ENCODE assay signal across 31 mouse cellular contexts in the genomic region with DNA sequence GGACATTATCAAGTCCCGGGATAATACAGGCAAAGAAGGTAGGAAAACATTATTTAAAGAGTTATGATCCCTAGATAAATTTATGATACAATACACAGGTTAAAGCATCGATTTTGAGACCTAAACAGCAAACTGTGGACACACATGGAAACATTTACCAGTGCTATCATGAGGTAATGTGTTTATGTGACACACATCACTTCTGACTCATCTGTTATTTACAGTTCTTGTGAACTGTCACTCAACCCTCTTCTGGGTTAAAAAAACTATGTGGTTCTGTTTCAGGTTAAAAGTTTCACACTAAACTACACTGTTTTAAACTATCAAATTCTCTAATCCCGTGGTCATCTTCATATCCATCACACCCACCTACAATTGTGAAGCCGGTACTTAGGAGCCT. TPM values are rescaled to one million over a fixed set of nuclear protein-coding genes. Genes with fewer than 3 reads are reported as not detected.
DNase-seq lines count a peak whose midpoint lies in the region; ATAC-seq lines count a peak whose summit lies in the region.
"Had no signal": no experiment of that assay in that cellular context is flagged by ENCODE, and none has a peak within 500 bp of the region (broad histone marks: within the 10 kb centered on the region; RNA-seq: fewer than 3 reads in every experiment).

No protein-coding gene starts in this region.

- DNase-seq in 416B (ENCODE audit: low read depth) = peak; percentile 14
- DNase-seq in cerebellum, postnatal 10 days = no peak
- DNase-seq in neural tube, embryonic 10.5 days (ENCODE audit: extremely low spot score, low spot score) = no peak
- DNase-seq: adrenal gland, postnatal 10 days; adrenal gland, postnatal 36 days; B cell, adult 2 months; cerebellum, adult 18-20 months; cerebellum, adult 9-10 months; cerebellum, postnatal 25 days; gastrocnemius, postnatal 25 days; heart, adult 2 months; kidney, adult 18-20 months had no signal

- ATAC-seq in CD4-positive, CD25-positive, alpha-beta regulatory T cell, adult 4 months = peak; percentile 96
- peak; percentile 69 for ATAC-seq in activated CD4-positive, CD25-positive, alpha-beta regulatory T cell, adult 4 months
- 0 out of 2 replicates have a peak, but pooled peaks have one; percentile 31 for ATAC-seq in neutrophil, adult 5-6 weeks (ENCODE audit: extremely low read depth, insufficient number of reproducible peaks, low FRiP score, poor library complexity, severe bottlenecking)
- ATAC-seq in erythroblast, adult 5-6 weeks (replicated peaks; ENCODE audit: low FRiP score, poor library complexity, severe bottlenecking) = no peak
- ATAC-seq: forebrain, embryonic 15.5 days; intestine, embryonic 16.5 days had no signal

RNA-seq across cellular contexts. Expression of a gene that starts 14.8 kb away (rescaled TPM):
- polyA plus RNA-seq in CD4-positive, CD25-positive, alpha-beta regulatory T cell, adult 4 months (2017; shearing (Covaris generic)) = under 1 TPM; 0.28 to 0.96 TPM
- under 1 TPM in 1 of 2 experiments, not detected in 1; 0.63 TPM for polyA plus RNA-seq in activated CD4-positive, CD25-positive, alpha-beta regulatory T cell, adult 4 months (2017; shearing (Covaris generic))
- not detected in 2 replicates for total RNA-seq in neutrophil, adult 5-6 weeks (2017)
- not detected in 2 replicates for total RNA-seq in erythroblast, adult 5-6 weeks (2015; ENCODE audit: low replicate concordance)
- total RNA-seq in erythroblast, adult 5-6 weeks (2017; ENCODE audit: low replicate concordance) = not detected in 2 replicates
- total RNA-seq: adrenal gland, adult 18-20 months; adrenal gland, postnatal 10 days; adrenal gland, postnatal 36 days; common myeloid progenitor, adult 5-6 weeks; G1E; gastrocnemius, adult 8-10 months; gastrocnemius, postnatal 25 days; heart, adult 2 months; heart, postnatal 25 days; hematopoietic stem cell, adult 5-6 weeks had no signal
- polyA plus RNA-seq: erythroblast, embryonic 14.5 days; forebrain, embryonic 12.5 days; forebrain, embryonic 15.5 days; G1E; heart, adult 2 months; heart, embryonic 10.5 days; heart, embryonic 14.5 days; heart, postnatal 0 days; hindbrain, embryonic 12.5 days; hindbrain, embryonic 15.5 days; intestine, embryonic 16.5 days had no signal
